Mouse (Mus musculus) hindbrain, embryonic 14.5 days (tissue): ENCODE measurements at regions not wholly inside any gene's neighbourhood (a gene's known extent, or its start where the extent isn't known, plus 50 kb on each side); places are given as distances from the start of the nearest gene placed in this dataset.

Experiments
- ATAC-seq: fragments of 200-750 bp; cut with Nextera tagmentation; 2 replicates; pipeline ENCODE4 v1.8.0; 2017; ENCODE audit warnings: moderate number of reproducible peaks, mild to moderate bottlenecking, moderate TSS enrichment, moderate library complexity; ENCODE audit not compliant: low FRiP score
- DNase-seq: peaks from one replicate; pipeline ENCODE4 v3.0.0-alpha.2; 2015; ENCODE audit warnings: low spot score
- H3K27ac ChIP-seq: fragments of 300-500 bp; sonication (generic); 2 replicates; pipeline ENCODE4 v1.5.1; 2014; ENCODE audit warnings: mild to moderate bottlenecking, moderate library complexity
- H3K27me3 ChIP-seq: fragments of 300-500 bp; sonication (generic); 2 replicates; pipeline ENCODE4 v1.6.1; 2014; ENCODE audit warnings: mild to moderate bottlenecking, low read length, mixed read lengths; ENCODE audit not compliant: control insufficient read depth, insufficient read depth
- H3K36me3 ChIP-seq: fragments of 300-500 bp; sonication (generic); replicated peaks from 2 replicates; pipeline ENCODE4 v1.6.1; 2014; ENCODE audit not compliant: control insufficient read depth, insufficient read depth
- H3K4me1 ChIP-seq: fragments of 300-500 bp; sonication (generic); replicated peaks from 2 replicates; pipeline ENCODE4 v1.6.1; 2014; ENCODE audit warnings: antibody characterized with exemption, low read length, mixed read lengths; ENCODE audit not compliant: control insufficient read depth, insufficient read depth
- H3K4me2 ChIP-seq: fragments of 300-500 bp; sonication (generic); replicated peaks from 2 replicates; pipeline ENCODE4 v1.6.1; 2014; ENCODE audit warnings: mild to moderate bottlenecking, moderate library complexity
- H3K4me3 ChIP-seq: fragments of 300-500 bp; sonication (generic); replicated peaks from 2 replicates; pipeline ENCODE4 v1.5.1; 2014; ENCODE audit warnings: mild to moderate bottlenecking, low read length
- H3K9ac ChIP-seq: fragments of 300-500 bp; sonication (generic); 2 replicates; pipeline ENCODE4 v1.6.1; 2014
- H3K9me3 ChIP-seq: fragments of 300-500 bp; sonication (generic); 2 replicates; pipeline ENCODE4 v1.6.1; 2016; ENCODE audit warnings: low read length; ENCODE audit not compliant: control insufficient read depth
- WGBS: fragments of 180-500 bp; shearing (Covaris S2); extraction: QIAGEN DNeasy Blood & Tissue Kit; methylation state at CpG from one replicate; pipeline ENCODE4 v1.1.7; 2014; 5-methylcytosine and 5-hydroxymethylcytosine counted together

- H3K36me3 ChIP-seq, result no peaks in the 10 kb centered on the region
- H3K4me3 ChIP-seq, result no peak overlapping the region
- no peaks in the 10 kb centered on the region for H3K27me3 ChIP-seq
- no peaks in the 10 kb centered on the region for H3K9me3 ChIP-seq
- H3K9ac ChIP-seq, result no peak overlapping the region
- no peak overlapping the region for H3K27ac ChIP-seq
- no peak for DNase-seq
- H3K4me2 ChIP-seq, result no peak overlapping the region
- ATAC-seq, result no peak
- 45% methylated on average over 2 of the region's 2 CpGs for WGBS
- no peaks in the 10 kb centered on the region for H3K4me1 ChIP-seq
Measured at GRCm38 (mm10) chr9:87574250-87574864, 156.7 kb downstream of the Tbx18 start.

- ATAC-seq, result no peak
- Histone ChIP-seq H3K27ac (no peak overlapping the region), H3K4me1 (no peaks in the 10 kb centered on the region), H3K4me2 (no peak overlapping the region), H3K27me3 (no peaks in the 10 kb centered on the region), H3K4me3 (no peak overlapping the region), H3K9ac (no peak overlapping the region), H3K36me3 (no peaks in the 10 kb centered on the region), H3K9me3 (no peaks in the 10 kb centered on the region)
- WGBS, result 63% methylated on average over 3 of the region's 3 CpGs
- DNase-seq, result no peak
Measured at GRCm38 (mm10) chr9:87563244-87563643, 167.8 kb downstream of the Tbx18 start.

GRCm38 (mm10) chr9:87562796-87563195 lies 168.3 kb downstream of the Tbx18 start:
- H3K4me2 ChIP-seq, result no peak overlapping the region
- 69% methylated on average over 6 of the region's 6 CpGs for WGBS
- ATAC-seq (no peak), DNase-seq (no peak)
- no peaks in the 10 kb centered on the region for H3K4me1 ChIP-seq
- H3K27ac ChIP-seq, result no peak overlapping the region
- no peaks in the 10 kb centered on the region for H3K9me3 ChIP-seq
- H3K36me3 ChIP-seq, result no peaks in the 10 kb centered on the region
- no peak overlapping the region for H3K4me3 ChIP-seq
- H3K27me3 ChIP-seq, result no peaks in the 10 kb centered on the region
- no peak overlapping the region for H3K9ac ChIP-seq

DNA sequence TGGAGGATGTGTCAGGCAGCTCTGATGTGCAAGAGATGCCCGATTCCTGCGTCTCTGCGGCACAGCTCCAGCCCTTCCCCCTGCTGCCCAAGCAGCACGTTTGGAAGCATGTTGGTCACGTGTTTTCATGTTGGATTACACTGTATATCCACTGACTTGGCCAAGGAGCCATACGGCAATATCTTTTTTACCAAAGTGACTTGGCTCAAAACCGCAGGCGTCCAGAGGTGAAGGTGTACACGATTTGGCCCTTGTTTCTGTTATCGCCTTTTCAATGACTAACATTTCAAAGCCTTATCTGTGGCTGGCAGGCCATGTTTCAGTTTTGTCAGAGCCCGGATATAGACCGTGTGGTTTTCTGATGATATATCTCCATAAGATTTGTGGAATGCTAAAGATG lies 173.2 kb downstream of the Tbx18 start:
- ATAC-seq, result no peak
- H3K4me2 ChIP-seq, result no peak overlapping the region
- H3K9ac ChIP-seq, result no peak overlapping the region
- H3K27ac ChIP-seq, result no peak overlapping the region
- H3K4me3 ChIP-seq, result no peak overlapping the region
- H3K4me1 ChIP-seq, result no peaks in the 10 kb centered on the region
- H3K9me3 ChIP-seq, result no peaks in the 10 kb centered on the region
- DNase-seq, result no peak
- H3K27me3 ChIP-seq, result no peaks in the 10 kb centered on the region
- 88% methylated on average over 12 of the region's 12 CpGs for WGBS
- no peaks in the 10 kb centered on the region for H3K36me3 ChIP-seq

- no peaks in the 10 kb centered on the region for H3K4me1 ChIP-seq
- WGBS, result 34% methylated on average over 8 of the region's 8 CpGs
- H3K4me2 ChIP-seq, result no peak overlapping the region
- H3K27ac ChIP-seq, result no peak overlapping the region
- H3K9ac ChIP-seq, result no peak overlapping the region
- no peaks in the 10 kb centered on the region for H3K36me3 ChIP-seq
- no peaks in the 10 kb centered on the region for H3K9me3 ChIP-seq
- ATAC-seq (no peak), DNase-seq (no peak)
- no peak overlapping the region for H3K4me3 ChIP-seq
- no peaks in the 10 kb centered on the region for H3K27me3 ChIP-seq
Measured at GRCm38 (mm10) chr9:87556953-87557394, 174.1 kb downstream of the Tbx18 start.

DNA sequence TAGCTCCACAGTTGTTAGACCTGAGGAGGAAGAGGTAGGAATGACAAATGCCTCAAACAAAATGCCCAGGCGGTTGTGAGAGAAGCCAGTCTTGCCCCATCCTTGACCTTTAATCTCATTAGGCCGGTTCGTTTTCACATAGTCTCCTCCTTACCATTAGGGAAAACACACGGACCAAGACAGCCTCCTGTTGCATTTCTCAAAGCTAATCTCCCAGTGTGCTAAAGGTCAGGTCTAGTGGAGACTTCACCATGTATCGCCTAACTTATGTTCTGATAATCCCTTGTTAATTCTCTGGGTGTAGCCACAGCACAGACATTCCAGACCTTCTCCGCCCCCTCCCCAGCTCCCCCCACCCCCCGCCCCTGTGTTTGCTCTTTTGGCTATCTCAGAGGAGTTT lies 174.5 kb downstream of the Tbx18 start:
- no peaks in the 10 kb centered on the region for H3K36me3 ChIP-seq
- no peaks in the 10 kb centered on the region for H3K9me3 ChIP-seq
- H3K4me2 ChIP-seq, result no peak overlapping the region
- no peak overlapping the region for H3K27ac ChIP-seq
- no peaks in the 10 kb centered on the region for H3K27me3 ChIP-seq
- WGBS, result 44% methylated on average over 7 of the region's 7 CpGs
- DNase-seq (no peak), ATAC-seq (no peak)
- no peak overlapping the region for H3K9ac ChIP-seq
- H3K4me1 ChIP-seq, result no peaks in the 10 kb centered on the region
- no peak overlapping the region for H3K4me3 ChIP-seq

DNA sequence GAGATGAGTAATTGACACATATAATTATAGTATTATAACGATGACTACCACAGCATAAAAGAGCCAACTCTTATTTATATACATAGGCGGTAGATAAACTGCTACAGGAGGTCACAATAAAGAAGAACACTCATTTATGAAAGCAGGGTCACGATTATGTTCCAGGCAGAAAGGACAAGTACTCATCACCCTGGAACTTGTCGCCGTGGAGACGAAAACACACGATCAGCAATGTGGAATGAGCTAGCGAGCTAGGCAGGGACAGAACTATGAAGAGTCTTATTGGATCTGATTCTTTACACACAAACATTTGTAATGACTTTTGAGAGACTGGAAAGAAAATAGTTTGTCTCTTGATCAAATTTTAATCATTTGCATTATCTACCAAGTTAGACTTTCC lies 197.9 kb downstream of the Tbx18 start:
- Histone ChIP-seq H3K9ac (no peak overlapping the region), H3K27me3 (no peaks in the 10 kb centered on the region), H3K27ac (no peak overlapping the region), H3K4me3 (no peak overlapping the region), H3K4me1 (no peaks in the 10 kb centered on the region), H3K9me3 (no peaks in the 10 kb centered on the region), H3K4me2 (no peak overlapping the region), H3K36me3 (no peaks in the 10 kb centered on the region)
- 50% methylated on average over 8 of the region's 8 CpGs for WGBS
- DNase-seq (no peak), ATAC-seq (no peak)

DNA sequence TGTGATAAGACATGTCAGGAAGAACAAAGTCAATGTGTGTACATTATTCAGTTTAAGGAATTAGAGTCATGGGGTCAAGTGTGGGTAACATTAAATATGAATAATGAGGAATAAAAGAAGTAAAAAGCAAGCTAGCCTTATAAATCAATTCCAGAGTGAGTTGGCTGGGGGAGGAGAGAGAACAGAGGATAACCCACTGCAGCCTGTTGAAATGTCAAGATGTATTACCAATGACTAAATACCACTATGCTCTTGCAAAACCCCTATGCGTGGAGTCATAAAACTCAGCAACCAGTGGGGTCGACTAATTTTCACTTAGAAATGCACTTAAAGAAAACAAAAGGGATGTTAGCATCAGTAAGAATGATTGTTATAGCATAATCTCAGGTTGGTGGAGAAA lies 201.2 kb downstream of the Tbx18 start:
- Histone ChIP-seq H3K27me3 (no peaks in the 10 kb centered on the region), H3K36me3 (no peaks in the 10 kb centered on the region), H3K27ac (no peak overlapping the region), H3K4me2 (no peak overlapping the region), H3K9ac (no peak overlapping the region), H3K4me1 (no peaks in the 10 kb centered on the region), H3K9me3 (no peaks in the 10 kb centered on the region), H3K4me3 (no peak overlapping the region)
- no peak for DNase-seq
- 80% methylated on average over 2 of the region's 2 CpGs for WGBS
- ATAC-seq, result no peak

GRCm38 (mm10) chr9:87524890-87525684 lies 206.0 kb downstream of the Tbx18 start:
- Histone ChIP-seq H3K4me2 (no peak overlapping the region), H3K4me1 (no peaks in the 10 kb centered on the region), H3K9ac (no peak overlapping the region), H3K36me3 (no peaks in the 10 kb centered on the region), H3K27me3 (no peaks in the 10 kb centered on the region), H3K27ac (no peak overlapping the region), H3K9me3 (no peaks in the 10 kb centered on the region), H3K4me3 (no peak overlapping the region)
- WGBS, result 85% methylated on average over 5 of the region's 5 CpGs
- no peak for ATAC-seq
- DNase-seq, result no peak
